Mouse (Mus musculus) heart, postnatal 36 days (tissue): ENCODE results near the gene Uhrf1. TPM values are rescaled to one million over a fixed set of nuclear protein-coding genes. Genes with fewer than 3 reads are reported as not detected.

Source experiments
- DNase-seq, 2 experiments: peaks; one replicate each; pipeline ENCODE4 v3.0.0; 2021 to 2022
- intact Hi-C: fragments of 180-260 bp; cut with DNase I; formaldehyde crosslinking; loops from one replicate; pipeline ENCODE4 v1.15.1; 2025
- total RNA-seq, 2 experiments: library from RNA; stranded (reverse); gene quantifications; 2 replicates each; pipeline ENCODE4 v1.2.3; 2021

Uhrf1 gene
- total RNA-seq, 2 experiments from 2014 or later: 2.8 to 3.3 TPM

DNA sequence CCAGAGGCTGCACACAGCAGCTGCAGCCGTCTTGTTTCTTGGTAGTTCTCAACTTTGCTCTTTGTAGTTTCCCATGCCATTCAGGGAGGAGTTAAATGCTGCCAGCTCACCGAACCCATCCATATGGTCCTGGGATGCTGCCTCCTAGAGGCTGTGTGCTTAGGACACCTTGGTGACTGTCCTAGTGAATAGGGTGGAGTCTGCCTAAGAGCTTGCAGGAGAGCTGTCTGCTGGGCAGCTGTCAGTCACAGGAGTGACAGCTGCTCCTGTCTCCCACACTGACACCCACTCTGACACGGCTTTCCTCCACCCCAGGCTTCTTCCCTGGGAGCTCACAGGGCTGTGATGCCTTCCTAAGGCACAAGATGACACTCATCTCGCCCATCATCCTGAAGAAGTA lies 69.0 kb downstream of the Uhrf1 start:
- no peak for DNase-seq
- intact Hi-C loops: no loop called here

Other genes with a start within 250 kb of the Uhrf1 start
- 10 to 100 TPM; 57.6 to 61.3 TPM for gene Ubxn6, start 228.3 kb upstream of the Uhrf1 start, total RNA-seq
- 10 to 100 TPM; 37.5 to 41.1 TPM for gene Hdgfl2, start 223.7 kb upstream of the Uhrf1 start, total RNA-seq
- 100 to 1,000 TPM; 157 to 172 TPM for gene Plin4, start 193.5 kb upstream of the Uhrf1 start, total RNA-seq
- gene Plin5, start 185.7 kb upstream of the Uhrf1 start, total RNA-seq: 100 to 1,000 TPM; 171 to 183 TPM
- gene Lrg1, start 181.3 kb upstream of the Uhrf1 start, total RNA-seq: 10 to 100 TPM; 56.1 to 73.6 TPM
- 10 to 100 TPM in 1 of 2 experiments, 1 to 10 TPM in 1; 7.5 to 10.2 TPM for gene Sema6b, start 163.0 kb upstream of the Uhrf1 start, total RNA-seq
- 1 to 10 TPM; 1.9 to 2.8 TPM for gene Tnfaip8l1, start 140.8 kb upstream of the Uhrf1 start, total RNA-seq
- gene Mydgf, start 119.4 kb upstream of the Uhrf1 start, total RNA-seq: 10 to 100 TPM; 25.2 to 25.5 TPM
- gene Dpp9, start 84.4 kb upstream of the Uhrf1 start, total RNA-seq: 10 to 100 TPM; 38.4 to 43.0 TPM
- 100 to 1,000 TPM; 106 to 111 TPM for gene Fem1a, start 46.5 kb upstream of the Uhrf1 start, total RNA-seq
- gene Ticam1, start 26.5 kb upstream of the Uhrf1 start, total RNA-seq: 1 to 10 TPM; 8.7 to 8.8 TPM
- gene Plin3, start 10.4 kb upstream of the Uhrf1 start, total RNA-seq: 100 to 1,000 TPM; 183 to 206 TPM
- gene Arrdc5, start 3.0 kb upstream of the Uhrf1 start, total RNA-seq: not detected
- 10 to 100 TPM; 38.0 to 40.9 TPM for gene Kdm4b, start 22.7 kb downstream of the Uhrf1 start, total RNA-seq
- gene Ptprs, start 173.2 kb downstream of the Uhrf1 start, total RNA-seq: 10 to 100 TPM; 45.8 to 47.7 TPM
- not detected for gene Znrf4, start 209.1 kb downstream of the Uhrf1 start, total RNA-seq